7 mouse cellular contexts compared by ENCODE assay signal in genomic region chr17:83288143-83288492, GRCm38 (mm10).
A peak's percentile ranks its signal among the peaks of the same experiment; 100 is the strongest.
DNase-seq lines count a peak whose midpoint lies in the region; ATAC-seq and TF ChIP-seq lines count a peak whose summit lies in the region.

No protein-coding gene starts in this region.

- no peaks in the 10 kb centered on the region for H3K36me3 ChIP-seq in embryonic facial prominence, embryonic 10.5 days (replicated peaks)
- no peaks in the 10 kb centered on the region for H3K36me3 ChIP-seq in heart, embryonic 11.5 days (ENCODE audit: control insufficient read depth, insufficient read depth, low read length)
- H3K36me3 ChIP-seq in kidney, postnatal 0 days (ENCODE audit: insufficient read depth, low read length), result no peaks in the 10 kb centered on the region
- H3K36me3 ChIP-seq in neural tube, embryonic 14.5 days (ENCODE audit: control insufficient read depth, insufficient read depth, low read length), result no peaks in the 10 kb centered on the region

- 14% methylated on average over 7 of the region's 7 CpGs for WGBS in embryonic facial prominence, embryonic 10.5 days
- WGBS in heart, embryonic 11.5 days (ENCODE audit: insufficient replicate concordance), result 6% methylated on average over 7 of the region's 7 CpGs
- WGBS in kidney, postnatal 0 days, result 15% methylated on average over 7 of the region's 7 CpGs
- 22% methylated on average over 7 of the region's 7 CpGs for WGBS in neural tube, embryonic 14.5 days

- peak overlapping the region; percentile 41; the same call in 1 of the 2 replicates for H3K27ac ChIP-seq in embryonic facial prominence, embryonic 10.5 days (replicated peaks)
- 0 out of 2 replicates have a peak overlapping the region, but pooled peaks have one; percentile 47 for H3K27ac ChIP-seq in heart, embryonic 11.5 days (ENCODE audit: low read depth, low read length)
- no peak overlapping the region for H3K27ac ChIP-seq in kidney, postnatal 0 days
- peak overlapping the region; percentile 66 for H3K27ac ChIP-seq in neural tube, embryonic 14.5 days (ENCODE audit: low read depth, low read length)

- H3K9ac ChIP-seq in heart, embryonic 11.5 days (ENCODE audit: low read depth, low read length), result peak overlapping the region; percentile 59
- no peak overlapping the region for H3K9ac ChIP-seq in kidney, postnatal 0 days (ENCODE audit: low read depth, low read length)
- H3K9ac ChIP-seq in neural tube, embryonic 14.5 days (replicated peaks; ENCODE audit: low read depth, low read length), result no peak overlapping the region

- H3K4me2 ChIP-seq in heart, embryonic 11.5 days, result peak overlapping the region; percentile 51
- H3K4me2 ChIP-seq in kidney, postnatal 0 days (ENCODE audit: low read length), result 0 out of 2 replicates have a peak overlapping the region, but pooled peaks have one; percentile 15
- H3K4me2 ChIP-seq in neural tube, embryonic 14.5 days (ENCODE audit: low read depth, low read length), result peak overlapping the region; percentile 14; the same call in 1 of the 2 replicates

- H3K4me1 ChIP-seq in embryonic facial prominence, embryonic 10.5 days, result peaks cover 21% of the 10 kb centered on the region
- H3K4me1 ChIP-seq in heart, embryonic 11.5 days (ENCODE audit: control insufficient read depth, insufficient read depth, low read length), result peaks cover 4% of the 10 kb centered on the region
- H3K4me1 ChIP-seq in kidney, postnatal 0 days (replicated peaks; ENCODE audit: insufficient read depth, low read length), result no peaks in the 10 kb centered on the region
- peaks cover 2% of the 10 kb centered on the region; the same call in 1 of the 2 replicates for H3K4me1 ChIP-seq in neural tube, embryonic 14.5 days (ENCODE audit: control insufficient read depth, insufficient read depth, low read length)

- peak overlapping the region; percentile 27; the same call in 1 of the 2 replicates for H3K4me3 ChIP-seq in embryonic facial prominence, embryonic 10.5 days
- H3K4me3 ChIP-seq in heart, embryonic 11.5 days (ENCODE audit: low read depth, low read length), result no peak overlapping the region
- H3K4me3 ChIP-seq in kidney, postnatal 0 days (replicated peaks; ENCODE audit: low read depth, low read length), result no peak overlapping the region
- no peak overlapping the region for H3K4me3 ChIP-seq in neural tube, embryonic 14.5 days (ENCODE audit: low read depth, low read length)

- H3K27me3 ChIP-seq in embryonic facial prominence, embryonic 10.5 days (replicated peaks; ENCODE audit: low read depth, poor library complexity, severe bottlenecking), result no peaks in the 10 kb centered on the region; the same call in 1 of the 2 replicates
- H3K27me3 ChIP-seq in heart, embryonic 11.5 days (ENCODE audit: control insufficient read depth, insufficient read depth, low read length), result no peaks in the 10 kb centered on the region
- no peaks in the 10 kb centered on the region for H3K27me3 ChIP-seq in kidney, postnatal 0 days (ENCODE audit: insufficient read depth, low read length)
- H3K27me3 ChIP-seq in neural tube, embryonic 14.5 days (ENCODE audit: control insufficient read depth, insufficient read depth, low read length), result no peaks in the 10 kb centered on the region

- no peaks in the 10 kb centered on the region for H3K9me3 ChIP-seq in embryonic facial prominence, embryonic 10.5 days
- H3K9me3 ChIP-seq in heart, embryonic 11.5 days (replicated peaks; ENCODE audit: control insufficient read depth, low read length), result no peaks in the 10 kb centered on the region
- no peaks in the 10 kb centered on the region for H3K9me3 ChIP-seq in kidney, postnatal 0 days (replicated peaks; ENCODE audit: low read length)
- H3K9me3 ChIP-seq in neural tube, embryonic 14.5 days (ENCODE audit: control insufficient read depth, low read length), result no peaks in the 10 kb centered on the region

- peak; percentile 69 for ATAC-seq in heart, embryonic 11.5 days (replicated peaks; ENCODE audit: insufficient number of reproducible peaks, low FRiP score, low TSS enrichment)
- no peak for ATAC-seq in kidney, postnatal 0 days (replicated peaks; ENCODE audit: low FRiP score, low read depth)
- ATAC-seq in neural tube, embryonic 14.5 days (ENCODE audit: low read depth), result peak; percentile 87
- no peak for ATAC-seq in CD4-positive, CD25-positive, alpha-beta regulatory T cell, adult 4 months

- DNase-seq in ZHBTc4 (ENCODE audit: low read depth, low spot score), result peak; percentile 43
- DNase-seq in embryonic facial prominence, embryonic 10.5 days (ENCODE audit: low spot score), result peak; percentile 66
- DNase-seq in kidney, postnatal 0 days (ENCODE audit: low spot score), result peak; percentile 75
- DNase-seq in urinary bladder, adult 18-20 months (ENCODE audit: low spot score in 2 of 2), result no peak

- peak; percentile 18; the same call in 1 of the 2 replicates for TF ChIP-seq CTCF in kidney, postnatal 0 days (IDR thresholded peaks at IDR 0.05; ENCODE audit: low read depth)

Comparison
In these comparisons a context has a peak if more than half of its experiments do, and no peak if none do; other contexts are left out.
1. DNase-seq: peak in ZHBTc4 (single experiment), embryonic facial prominence, embryonic 10.5 days (single experiment) and kidney, postnatal 0 days (single experiment); none in urinary bladder, adult 18-20 months (0 of 2).
2. ATAC-seq: peak in heart, embryonic 11.5 days (single experiment) and neural tube, embryonic 14.5 days (single experiment); none in kidney, postnatal 0 days (single experiment) and CD4-positive, CD25-positive, alpha-beta regulatory T cell, adult 4 months (single experiment).
3. Peak in every context shown above with its lines, with median percentiles within 50 percentile points of each other: H3K4me2 ChIP-seq.